Mouse (Mus musculus) midbrain, postnatal 0 days (tissue): Measurements from ENCODE around the gene Rab11fip3. TPM values are rescaled to one million over a fixed set of nuclear protein-coding genes. Genes with fewer than 3 reads are reported as not detected.

Experiments used
- ATAC-seq: fragments of 200-750 bp; cut with Nextera tagmentation; 2 replicates; pipeline ENCODE4 v1.8.0; 2017; ENCODE audit warnings: moderate number of reproducible peaks, mild to moderate bottlenecking, moderate TSS enrichment, moderate library complexity; ENCODE audit not compliant: low FRiP score
- DNase-seq: peaks from one replicate; pipeline ENCODE4 v3.0.0-alpha.2; 2015; ENCODE audit warnings: low spot score
- H3K27ac ChIP-seq: fragments of 300-500 bp; sonication (generic); 2 replicates; pipeline ENCODE4 v1.5.1; 2014; ENCODE audit warnings: low read depth, mild to moderate bottlenecking, low read length, mixed read lengths
- H3K27me3 ChIP-seq: fragments of 300-500 bp; sonication (generic); 2 replicates; pipeline ENCODE4 v1.6.1; 2014; ENCODE audit warnings: low read length, control low read depth, mixed read lengths; ENCODE audit not compliant: insufficient read depth
- H3K36me3 ChIP-seq: fragments of 300-500 bp; sonication (generic); 2 replicates; pipeline ENCODE4 v1.6.1; 2014; ENCODE audit warnings: low read length, control low read depth, mixed read lengths; ENCODE audit not compliant: insufficient read depth
- H3K4me1 ChIP-seq: fragments of 300-500 bp; sonication (generic); 2 replicates; pipeline ENCODE4 v1.6.1; 2014; ENCODE audit warnings: mild to moderate bottlenecking, control low read depth, antibody characterized with exemption, low read length, mixed read lengths; ENCODE audit not compliant: insufficient read depth
- H3K4me2 ChIP-seq: fragments of 300-500 bp; sonication (generic); 2 replicates; pipeline ENCODE4 v1.6.1; 2014; ENCODE audit warnings: low read depth, mild to moderate bottlenecking, low read length, mixed read lengths; ENCODE audit not compliant: poor library complexity, severe bottlenecking
- H3K4me3 ChIP-seq: fragments of 300-500 bp; sonication (generic); 2 replicates; pipeline ENCODE4 v1.5.1; 2014; ENCODE audit warnings: low read depth, mild to moderate bottlenecking, low read length, moderate library complexity
- H3K9ac ChIP-seq: fragments of 300-500 bp; sonication (generic); replicated peaks from 2 replicates; pipeline ENCODE4 v1.6.1; 2014; ENCODE audit warnings: mild to moderate bottlenecking, low read length, moderate library complexity, mixed read lengths; ENCODE audit not compliant: poor library complexity, severe bottlenecking
- H3K9me3 ChIP-seq: fragments of 300-500 bp; sonication (generic); 2 replicates; pipeline ENCODE4 v1.6.1; 2016; ENCODE audit warnings: low read length, control low read depth
- CTCF ChIP-seq: IDR thresholded peaks from 2 replicates; pipeline ENCODE4 v1.5.1; 2016; ENCODE audit warnings: antibody characterized with exemption, mild to moderate bottlenecking
- WGBS: fragments of 180-500 bp; shearing (Covaris S2); extraction: QIAGEN DNeasy Blood & Tissue Kit; methylation state at CpG from one replicate; pipeline ENCODE4 v1.1.7; 2014; 5-methylcytosine and 5-hydroxymethylcytosine counted together
- polyA plus RNA-seq: library from polyadenylated mRNA; unstranded; fragments of >200 nt; fragmentation: Nextera tagmentation; extraction: Ambion mirVana; gene quantifications from 2 replicates; pipeline ENCODE4 v1.2.1, GENCODE M21; 2015
- total RNA-seq: library from RNA; depleted of rRNA; stranded (reverse); fragments of >200 nt; gene quantifications from 2 replicates; pipeline ENCODE4 v1.2.3, GENCODE M21; 2014

Gene Rab11fip3
- total and polyA plus RNA-seq, 2 experiments from 2014 or later: 18.3 to 34.7 TPM

DNA sequence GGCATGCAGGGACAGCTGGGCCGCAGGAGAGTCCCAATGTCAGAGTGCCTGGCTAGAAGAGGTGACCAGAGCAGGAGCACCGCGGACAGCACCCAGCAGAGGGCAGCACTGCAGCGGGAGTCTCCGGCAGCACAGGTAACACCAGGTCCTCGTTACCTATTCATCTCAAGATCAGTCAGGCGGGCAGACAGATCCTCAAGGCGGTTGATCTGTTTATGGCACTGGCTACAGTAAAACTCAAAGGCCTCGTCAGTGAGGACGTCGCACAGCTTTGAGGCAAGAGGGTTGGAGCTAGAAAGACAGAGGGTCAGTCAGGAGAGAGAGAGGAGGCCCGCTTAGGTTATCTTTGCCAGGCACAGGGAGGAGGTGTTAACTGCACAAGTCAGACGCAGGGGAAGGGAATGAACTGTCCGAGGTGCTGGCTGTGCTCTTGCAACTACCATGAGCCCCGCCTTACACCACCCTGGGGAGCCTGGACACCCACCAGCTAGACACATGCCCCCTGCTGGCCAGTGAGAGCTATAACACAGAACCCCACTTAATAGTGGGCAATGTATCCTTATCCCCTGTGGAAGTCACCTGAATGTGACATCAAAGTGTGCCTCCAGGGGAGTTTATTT lies 57.4 kb downstream of the Rab11fip3 start:
- DNase-seq: peak; percentile 65
- Histone ChIP-seq H3K4me1 (no peaks in the 10 kb centered on the region), H3K9me3 (no peaks in the 10 kb centered on the region), H3K4me2 (no peak overlapping the region), H3K4me3 (no peak overlapping the region), H3K27me3 (no peaks in the 10 kb centered on the region), H3K36me3 (peaks cover 40% of the 10 kb centered on the region), H3K27ac (no peak overlapping the region), H3K9ac (no peak overlapping the region)
- 15% methylated on average over 15 of the region's 15 CpGs for WGBS
- ATAC-seq: no peak
- peak; percentile 73 for TF ChIP-seq CTCF

DNA sequence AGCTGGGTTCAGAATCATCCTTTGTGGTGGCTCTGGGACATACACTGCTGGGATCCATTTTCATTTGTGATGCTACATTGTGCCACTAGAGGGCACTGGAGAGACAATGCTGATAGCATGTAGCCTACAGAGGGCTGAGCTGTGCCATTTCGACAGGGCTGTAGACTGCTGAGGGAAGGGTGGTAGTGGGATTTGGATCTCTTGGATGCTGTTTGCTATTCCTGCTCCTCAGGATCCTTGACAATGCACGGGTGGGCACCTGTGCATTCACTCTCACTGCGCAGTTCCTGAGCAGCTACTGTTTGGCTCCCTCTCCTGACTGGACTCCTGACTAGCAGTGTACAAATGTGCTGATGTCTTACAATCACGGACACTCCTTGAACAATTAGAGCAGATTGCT lies 59.8 kb downstream of the Rab11fip3 start:
- TF ChIP-seq CTCF: peak; percentile 99
- peak; percentile 81 for ATAC-seq
- H3K9me3 ChIP-seq: no peaks in the 10 kb centered on the region
- 28% methylated on average over 4 of the region's 4 CpGs for WGBS
- no peaks in the 10 kb centered on the region for H3K4me1 ChIP-seq
- H3K9ac ChIP-seq: no peak overlapping the region
- H3K27me3 ChIP-seq: no peaks in the 10 kb centered on the region
- peak; percentile 91 for DNase-seq
- H3K4me3 ChIP-seq: no peak overlapping the region
- H3K27ac ChIP-seq: peak overlapping the region; percentile 67
- peaks cover 49% of the 10 kb centered on the region for H3K36me3 ChIP-seq
- no peak overlapping the region for H3K4me2 ChIP-seq

DNA sequence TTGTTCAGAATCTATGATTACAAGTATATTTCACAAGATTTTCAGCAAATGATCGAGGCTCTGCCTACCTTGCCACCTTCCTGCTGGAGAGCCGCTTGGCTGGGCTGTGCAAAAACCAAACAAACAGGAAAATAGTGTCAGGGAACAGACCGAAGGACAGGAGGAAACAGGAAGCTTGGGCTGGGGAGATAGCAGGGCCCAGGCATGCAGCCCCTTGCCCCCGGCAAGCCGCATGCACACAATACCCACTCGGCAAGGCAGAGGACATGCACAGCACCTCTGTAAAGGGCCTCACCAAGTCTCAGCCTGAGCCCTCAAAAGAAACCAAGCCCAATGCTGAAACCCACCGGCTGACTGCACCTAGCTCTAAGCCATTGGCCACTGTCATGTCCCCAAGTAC lies 60.6 kb downstream of the Rab11fip3 start:
- H3K36me3 ChIP-seq: peaks cover 51% of the 10 kb centered on the region
- H3K4me1 ChIP-seq: no peaks in the 10 kb centered on the region
- 82% methylated on average over 7 of the region's 7 CpGs for WGBS

DNA sequence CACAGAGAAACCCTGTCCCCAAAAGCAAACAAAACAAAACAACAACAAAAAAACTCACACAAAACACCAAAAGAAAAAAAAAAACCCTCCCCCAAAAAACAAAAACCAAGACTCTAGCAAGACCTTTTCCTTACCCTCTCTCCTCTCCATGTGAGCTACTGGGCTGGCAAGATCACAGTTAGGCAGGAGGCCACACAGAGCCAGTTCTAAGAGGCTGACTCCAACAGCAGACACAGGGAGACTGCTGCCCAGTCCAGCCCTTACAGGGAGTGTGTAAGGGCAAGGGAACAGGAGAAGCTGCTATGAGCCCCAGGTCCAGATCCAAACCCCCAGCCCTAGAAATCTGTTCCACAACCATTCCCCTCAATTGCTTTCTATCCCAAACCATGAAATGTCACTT lies 61.0 kb downstream of the Rab11fip3 start:
- no peak for DNase-seq
- Histone ChIP-seq H3K9ac (no peak overlapping the region), H3K36me3 (peaks cover 51% of the 10 kb centered on the region), H3K4me3 (no peak overlapping the region), H3K4me1 (no peaks in the 10 kb centered on the region), H3K9me3 (no peaks in the 10 kb centered on the region), H3K4me2 (no peak overlapping the region), H3K27me3 (no peaks in the 10 kb centered on the region), H3K27ac (no peak overlapping the region)
- ATAC-seq: no peak
- no peak for TF ChIP-seq CTCF

More for the DNA sequence above, 60.6 kb downstream of the Rab11fip3 start:
- H3K4me2 ChIP-seq: no peak overlapping the region
- no peak overlapping the region for H3K27ac ChIP-seq
- DNase-seq (no peak), ATAC-seq (no peak)
- no peak overlapping the region for H3K9ac ChIP-seq
- no peak for TF ChIP-seq CTCF
- H3K27me3 ChIP-seq: no peaks in the 10 kb centered on the region
- no peak overlapping the region for H3K4me3 ChIP-seq
- H3K9me3 ChIP-seq: no peaks in the 10 kb centered on the region

DNA sequence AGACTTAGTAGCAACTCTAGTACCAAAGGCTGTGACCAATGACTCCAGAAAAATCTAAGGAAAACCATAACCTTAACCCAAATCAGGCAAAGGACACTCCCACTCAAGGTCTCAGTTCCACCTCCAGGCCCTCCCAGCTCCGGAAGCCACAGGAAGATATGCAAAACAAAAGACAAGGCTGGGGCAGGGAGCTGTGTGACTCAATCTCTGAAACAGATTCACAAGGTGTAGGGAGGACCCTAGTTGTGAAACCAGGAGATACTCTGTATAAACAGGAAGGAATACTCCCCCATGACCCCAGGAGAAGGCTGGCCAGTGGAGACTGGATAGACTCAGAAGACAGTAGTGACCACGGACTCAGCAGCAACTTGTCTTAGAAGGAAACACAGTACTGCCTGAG lies 61.7 kb downstream of the Rab11fip3 start:
- peaks cover 49% of the 10 kb centered on the region for H3K36me3 ChIP-seq
- no peak for TF ChIP-seq CTCF
- 79% methylated on average over 2 of the region's 2 CpGs for WGBS
- no peak overlapping the region for H3K4me3 ChIP-seq
- no peaks in the 10 kb centered on the region for H3K9me3 ChIP-seq
- no peak overlapping the region for H3K9ac ChIP-seq
- no peak for ATAC-seq
- H3K4me2 ChIP-seq: no peak overlapping the region
- H3K27me3 ChIP-seq: no peaks in the 10 kb centered on the region
- no peaks in the 10 kb centered on the region for H3K4me1 ChIP-seq
- H3K27ac ChIP-seq: no peak overlapping the region
- no peak for DNase-seq

DNA sequence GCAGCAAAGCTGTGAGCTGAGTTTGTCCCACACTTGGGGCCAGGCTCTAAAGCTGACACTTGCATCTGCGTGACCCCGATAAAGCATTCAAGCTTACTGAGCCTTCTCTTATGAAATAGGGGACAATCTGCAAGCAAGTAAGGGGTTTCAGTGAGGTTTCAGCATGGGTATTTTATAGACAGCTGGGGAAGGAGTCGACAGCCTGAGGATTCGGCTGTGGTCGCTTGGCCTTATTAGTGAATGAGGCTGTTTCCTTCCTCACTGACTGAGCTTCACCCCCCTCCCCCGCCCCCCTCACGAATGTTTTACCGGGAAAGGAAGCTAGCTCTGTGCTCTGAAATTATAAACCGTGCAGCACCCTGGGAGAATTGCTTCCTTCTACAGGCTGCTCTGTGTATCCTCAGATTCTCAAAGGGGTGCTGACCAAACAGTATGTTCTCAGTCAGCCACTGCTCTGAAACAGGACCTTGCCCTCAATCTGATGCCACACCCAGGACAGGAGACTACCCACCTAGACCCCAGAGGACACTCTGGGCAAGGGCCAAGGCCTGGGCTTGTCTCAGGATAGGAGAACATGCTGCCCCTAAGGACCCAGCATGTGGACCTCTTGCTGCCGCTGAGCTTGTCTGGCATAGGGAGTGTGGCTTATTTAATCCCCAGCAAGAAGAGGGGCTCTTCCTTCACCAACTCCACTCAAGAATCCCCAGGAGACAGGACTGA lies 63.5 kb downstream of the Rab11fip3 start:
- Histone ChIP-seq H3K4me2 (no peak overlapping the region), H3K27me3 (no peaks in the 10 kb centered on the region), H3K4me1 (no peaks in the 10 kb centered on the region), H3K9ac (no peak overlapping the region), H3K4me3 (no peak overlapping the region), H3K36me3 (peaks cover 50% of the 10 kb centered on the region), H3K9me3 (no peaks in the 10 kb centered on the region), H3K27ac (no peak overlapping the region)
- no peak for DNase-seq
- 83% methylated on average over 10 of the region's 10 CpGs for WGBS
- no peak for ATAC-seq
- no peak for TF ChIP-seq CTCF
